Mouse (Mus musculus) adrenal gland (tissue): Measurements from ENCODE around the gene Polr2b.

Experiments
- intact Hi-C: fragments of 180-260 bp; cut with DNase I; formaldehyde crosslinking; loops from one replicate; pipeline ENCODE4 v1.15.1; 2025

The Polr2b gene

DNA sequence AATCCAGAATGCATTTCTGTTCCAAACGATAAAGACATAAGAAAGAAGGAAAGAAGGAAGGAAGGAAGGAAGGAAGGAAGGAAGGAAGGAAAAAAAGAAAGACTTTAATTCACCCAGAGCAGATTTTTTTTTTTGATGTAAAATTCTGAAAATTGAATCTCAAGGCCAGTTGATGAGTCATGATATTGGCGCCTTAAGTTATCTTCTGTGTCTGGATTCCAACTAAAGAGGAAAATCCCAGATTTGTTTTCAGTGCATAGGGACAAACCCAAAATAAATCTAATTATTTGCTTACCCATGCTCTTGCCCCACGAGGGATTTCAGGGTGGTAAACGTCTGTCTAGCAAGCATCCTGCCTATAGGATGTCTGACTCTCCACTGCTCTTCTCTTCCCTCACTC, 51.1 kb downstream of the Polr2b start:
- intact Hi-C loops = no loop called here

DNA sequence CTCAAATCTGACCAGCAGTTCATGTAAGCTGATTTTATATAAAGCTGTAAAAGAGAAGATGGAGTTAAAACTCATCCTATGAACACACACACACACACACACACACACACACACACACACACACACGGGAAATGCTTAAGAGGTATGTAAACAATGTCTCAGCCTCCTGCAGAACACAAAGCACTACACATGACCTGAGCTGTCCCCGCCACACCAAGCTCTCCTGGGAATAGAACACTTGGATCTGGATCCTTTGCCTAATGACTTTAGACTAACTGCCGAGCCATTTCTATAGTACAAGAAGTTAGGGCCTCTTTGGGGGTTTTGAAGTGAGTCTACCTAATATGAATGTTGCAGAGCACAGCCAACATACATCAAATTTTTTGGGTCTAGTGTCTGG, 52.2 kb downstream of the Polr2b start:
- intact Hi-C loops = no loop called here

DNA sequence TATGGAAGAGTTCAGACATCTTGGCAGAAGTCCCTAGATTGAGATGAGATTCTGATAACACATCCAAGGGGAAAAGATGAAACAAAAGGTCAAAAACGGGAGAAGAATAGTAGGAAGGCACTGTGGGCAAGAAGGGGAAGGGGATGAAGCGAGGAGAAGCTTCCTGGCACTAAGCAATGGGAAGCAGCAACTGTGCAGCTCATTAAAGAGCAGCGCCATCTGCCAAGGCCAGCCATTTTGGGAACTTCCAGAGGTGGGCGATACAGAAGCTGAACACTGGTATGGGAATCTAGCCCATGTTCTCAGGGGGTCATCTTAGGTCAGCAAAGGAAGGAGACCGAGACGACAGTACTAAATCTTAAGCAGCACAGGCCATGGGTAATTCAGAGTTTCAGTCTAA, 53.7 kb downstream of the Polr2b start:
- intact Hi-C loops = no loop called here

DNA sequence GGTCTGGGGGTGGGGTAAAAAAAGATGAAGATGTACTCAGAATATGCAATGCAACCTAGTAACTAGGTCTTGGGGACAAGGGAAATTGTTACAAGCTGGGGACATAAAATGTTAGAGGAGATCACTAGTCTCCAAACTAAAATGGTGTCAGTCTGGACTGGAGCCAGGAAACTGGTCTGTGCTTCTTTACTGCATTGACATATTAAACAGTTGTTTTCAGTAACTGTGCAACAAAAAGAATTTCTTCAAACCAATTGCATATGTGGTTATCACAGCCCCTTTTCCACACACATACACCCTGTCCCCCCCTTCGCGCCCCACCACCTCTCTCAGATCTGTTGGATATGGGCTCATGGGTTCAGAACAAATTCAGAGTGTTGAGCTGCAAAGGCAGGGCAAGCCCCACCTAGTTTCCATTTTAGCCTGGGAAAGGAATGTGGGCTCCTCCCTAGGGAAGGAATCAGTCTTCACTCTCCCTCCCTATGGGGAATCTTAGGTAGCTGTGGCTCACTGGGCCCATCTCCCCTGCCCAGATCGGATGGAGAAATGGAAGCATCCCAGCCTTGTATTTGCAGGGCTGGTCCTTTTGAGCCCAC, 54.6 kb downstream of the Polr2b start:
- intact Hi-C loops = no loop called here

DNA sequence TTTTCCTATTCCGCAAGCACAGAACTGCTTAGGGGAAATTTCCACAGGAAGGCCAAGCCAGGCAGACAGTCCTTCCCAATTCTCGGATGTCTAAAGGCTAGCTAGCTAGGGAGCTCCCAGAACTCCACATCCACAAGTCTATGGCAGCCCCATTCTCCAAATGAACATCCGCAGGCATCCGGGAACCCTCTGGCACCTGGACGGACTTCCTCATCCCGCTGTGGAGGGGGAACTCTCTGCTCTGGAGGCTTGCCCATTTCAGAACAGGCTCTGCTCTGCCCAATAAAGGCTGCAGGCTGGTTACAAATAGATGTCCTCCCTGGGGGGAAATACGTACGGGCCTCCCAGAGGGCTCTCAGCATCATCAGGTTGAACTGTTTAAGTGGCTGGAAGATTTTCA, 56.4 kb downstream of the Polr2b start:
- intact Hi-C loops = no loop called here

DNA sequence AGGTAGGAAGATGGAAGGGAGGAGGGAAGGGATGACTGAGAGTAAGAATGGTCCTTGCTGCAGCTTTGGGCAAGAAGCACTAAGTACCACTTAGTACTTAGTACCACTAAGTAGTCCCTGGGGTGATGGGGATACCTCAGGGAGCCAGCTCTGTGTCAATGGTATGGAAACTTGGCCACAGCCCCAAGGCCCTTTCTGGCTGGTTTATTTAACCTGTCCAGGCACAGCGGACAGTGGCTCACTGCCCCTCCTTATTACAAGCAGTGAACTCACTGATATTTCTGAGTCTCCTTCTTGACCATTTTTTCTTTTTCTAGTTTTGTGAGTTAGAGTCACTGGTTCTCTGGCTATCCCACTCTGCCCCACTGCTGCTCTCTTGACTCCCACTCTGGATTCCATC, 57.2 kb downstream of the Polr2b start:
- intact Hi-C loops = no loop called here

DNA sequence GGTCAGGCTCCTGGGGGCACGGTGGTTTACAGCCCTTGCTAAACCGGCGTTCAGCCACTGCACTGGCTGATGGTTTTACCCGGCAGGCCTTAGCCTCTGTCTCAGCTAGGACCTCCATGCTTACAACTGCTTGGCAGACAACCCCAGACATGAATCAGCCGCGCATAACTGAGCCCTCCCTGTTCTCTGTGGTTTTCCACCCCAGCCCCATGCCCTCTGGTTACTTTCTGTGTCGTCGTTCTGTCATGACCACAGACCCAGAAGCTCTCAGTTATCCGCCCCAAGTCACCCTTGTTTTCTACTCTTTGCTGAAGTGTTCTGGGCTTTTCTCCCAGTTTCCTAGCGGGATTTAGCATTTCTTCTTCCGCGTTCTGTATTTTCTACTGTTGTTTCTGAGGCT, 57.7 kb downstream of the Polr2b start:
- intact Hi-C loops = no loop called here

DNA sequence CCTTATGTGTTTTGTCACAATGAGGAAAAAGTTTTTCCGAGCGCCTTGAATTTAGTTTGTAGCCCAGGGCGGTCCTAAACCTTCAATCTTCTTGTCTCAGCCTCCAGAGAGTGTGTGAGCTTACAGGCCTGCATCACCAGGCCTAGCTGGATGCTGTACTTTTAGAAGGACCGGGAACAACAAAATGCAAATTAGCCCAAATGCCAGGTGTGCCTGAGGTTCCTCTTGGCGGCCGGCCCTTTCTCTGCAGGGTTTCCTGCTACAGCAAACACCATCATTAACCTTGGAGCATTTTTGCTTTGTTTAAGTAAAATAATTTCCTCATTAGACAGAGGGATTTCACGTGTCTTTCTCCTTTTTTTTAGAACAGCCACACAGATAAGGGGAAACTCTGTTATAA, 58.2 kb downstream of the Polr2b start:
- intact Hi-C loops = no loop called here

DNA sequence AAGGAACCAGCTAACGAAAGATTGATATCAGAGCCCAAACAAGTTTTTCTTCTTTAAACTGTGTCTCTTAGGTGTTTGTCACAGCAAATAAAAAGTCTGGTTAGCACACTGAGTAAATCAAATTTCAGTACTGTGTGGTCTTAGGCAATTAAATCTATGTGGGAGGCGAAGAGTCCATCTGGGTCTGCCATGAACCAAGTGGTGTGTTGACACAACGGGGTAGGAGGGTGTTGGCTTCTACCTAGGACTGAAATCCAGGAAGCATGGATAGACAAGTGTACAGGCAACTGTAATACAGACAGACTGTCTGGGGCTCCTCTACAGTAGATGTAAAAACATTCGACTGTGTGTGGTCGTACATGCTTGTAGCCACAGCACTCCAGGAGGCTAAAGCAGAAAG, 59.4 kb downstream of the Polr2b start:
- intact Hi-C loops = no loop called here

DNA sequence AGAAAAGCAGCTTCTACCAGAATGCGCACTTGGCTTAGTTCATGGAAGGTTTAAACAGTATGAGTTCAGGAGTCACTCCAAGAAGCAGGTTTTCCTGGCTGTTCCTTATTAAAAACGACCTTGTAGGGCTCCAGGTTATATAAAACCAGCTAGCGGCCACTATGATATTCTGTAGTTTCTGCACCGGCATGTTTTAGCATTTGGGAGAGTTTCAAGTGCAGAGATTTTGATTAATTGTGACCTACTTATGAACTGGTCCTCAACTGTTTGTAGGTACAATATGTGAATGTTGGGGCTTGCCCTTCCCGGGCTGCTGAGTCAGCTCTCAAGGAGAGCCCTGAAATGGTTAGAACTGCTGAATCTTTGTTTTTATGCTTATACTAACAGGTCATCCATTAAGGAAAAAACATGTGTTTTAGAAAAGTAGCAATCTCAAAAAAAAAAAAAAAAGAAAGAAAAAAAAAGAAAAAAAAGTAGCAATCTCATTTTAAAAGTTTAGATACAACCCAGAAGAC, 60.5 kb downstream of the Polr2b start:
- intact Hi-C loops = no loop called here

DNA sequence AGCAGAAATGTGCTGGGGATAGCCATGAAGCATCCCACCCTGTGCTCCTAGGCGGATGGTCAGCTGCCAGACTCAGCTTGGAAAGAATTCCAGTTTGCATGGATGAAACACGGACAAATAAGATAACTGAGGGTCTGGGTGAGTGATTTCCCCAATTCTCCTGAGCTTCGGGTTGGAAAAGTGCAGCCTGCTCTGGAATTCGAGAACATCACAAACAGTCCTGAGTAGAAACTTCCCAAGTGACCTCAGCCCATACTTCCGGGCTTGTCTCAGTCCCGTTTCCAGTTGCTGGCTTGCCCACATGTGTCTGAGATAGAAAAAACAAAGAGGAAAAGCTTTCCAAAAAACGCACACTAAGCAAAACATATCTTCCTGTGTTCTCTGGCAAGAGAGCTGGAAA, 62.3 kb downstream of the Polr2b start:
- intact Hi-C loops = no loop called here

DNA sequence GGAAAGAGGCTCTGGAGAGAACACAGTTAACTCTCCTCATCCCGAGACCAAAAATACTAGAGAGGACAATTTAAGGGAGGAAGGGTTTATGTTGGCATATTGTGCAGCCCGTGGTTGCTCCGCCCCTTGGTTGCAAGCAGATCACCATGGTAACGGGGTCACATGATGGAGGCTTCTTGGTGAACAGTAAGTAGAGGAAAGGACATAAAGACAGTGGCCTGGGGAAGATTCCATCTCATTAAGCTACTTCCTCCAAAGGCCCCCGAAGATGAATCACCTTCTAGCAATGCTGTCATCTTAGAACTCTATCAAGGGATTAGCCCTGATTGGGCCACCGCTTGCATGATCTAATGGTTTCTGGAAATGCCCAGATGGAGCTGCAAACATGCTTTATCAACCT, 62.8 kb downstream of the Polr2b start:
- intact Hi-C loops = no loop called here

DNA sequence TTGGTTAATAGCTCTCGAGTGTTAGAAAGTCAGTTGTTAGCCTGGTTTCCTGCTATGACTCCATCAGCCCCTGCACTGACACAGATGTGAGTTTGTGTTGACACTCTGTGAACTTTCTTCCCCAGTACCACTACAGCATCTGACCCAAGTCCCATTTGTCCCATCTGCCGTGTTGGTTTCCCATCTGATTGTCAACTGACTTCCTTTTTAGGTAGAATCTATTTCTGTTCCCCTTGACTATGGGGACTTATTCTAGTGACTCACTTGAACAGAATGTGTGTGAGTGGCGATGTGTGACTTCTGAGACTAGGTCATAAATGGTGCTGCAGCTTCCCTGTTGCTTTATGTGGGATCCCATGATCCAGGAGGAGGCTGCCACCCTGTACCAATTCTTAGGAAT, 65.0 kb downstream of the Polr2b start:
- intact Hi-C loops = no loop called here

DNA sequence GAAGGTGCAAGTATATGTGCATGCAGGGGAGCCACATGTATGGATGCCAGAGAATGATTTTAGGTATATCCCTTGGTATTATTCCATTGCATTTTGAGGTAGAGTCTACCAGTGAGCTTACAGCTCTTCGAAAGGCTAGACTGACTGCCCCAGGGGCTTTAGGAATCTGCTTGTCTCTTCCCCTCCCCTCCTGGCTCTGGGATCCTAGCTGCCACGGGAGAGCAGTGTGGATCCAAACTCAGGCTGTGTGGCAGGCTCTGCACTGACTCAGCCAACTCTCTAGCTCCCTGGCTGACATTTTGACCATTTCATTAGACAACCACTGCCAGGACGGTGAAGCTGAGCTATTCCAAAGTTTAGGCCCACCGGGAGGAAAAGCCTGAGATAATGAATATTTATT, 65.6 kb downstream of the Polr2b start:
- intact Hi-C loops = no loop called here

DNA sequence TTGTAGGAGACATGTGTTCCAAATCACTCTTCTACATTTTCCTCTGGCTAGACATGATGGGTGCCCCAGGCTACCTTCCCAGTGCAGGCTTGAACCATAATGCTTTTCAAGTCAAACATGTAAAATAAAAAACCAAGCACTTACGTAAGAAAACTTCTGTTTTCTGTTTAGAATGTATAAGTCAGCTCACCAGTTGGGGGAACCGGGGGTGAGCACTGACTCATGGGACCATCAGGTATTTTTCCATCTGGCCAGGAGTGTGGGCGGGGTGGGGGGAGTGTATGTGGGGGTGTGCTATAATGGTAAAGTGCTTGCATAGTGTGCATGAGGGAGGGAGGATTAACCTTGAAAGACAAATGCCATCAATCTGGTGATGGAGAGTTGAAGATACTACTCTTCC, 68.1 kb downstream of the Polr2b start:
- intact Hi-C loops = no loop called here

DNA sequence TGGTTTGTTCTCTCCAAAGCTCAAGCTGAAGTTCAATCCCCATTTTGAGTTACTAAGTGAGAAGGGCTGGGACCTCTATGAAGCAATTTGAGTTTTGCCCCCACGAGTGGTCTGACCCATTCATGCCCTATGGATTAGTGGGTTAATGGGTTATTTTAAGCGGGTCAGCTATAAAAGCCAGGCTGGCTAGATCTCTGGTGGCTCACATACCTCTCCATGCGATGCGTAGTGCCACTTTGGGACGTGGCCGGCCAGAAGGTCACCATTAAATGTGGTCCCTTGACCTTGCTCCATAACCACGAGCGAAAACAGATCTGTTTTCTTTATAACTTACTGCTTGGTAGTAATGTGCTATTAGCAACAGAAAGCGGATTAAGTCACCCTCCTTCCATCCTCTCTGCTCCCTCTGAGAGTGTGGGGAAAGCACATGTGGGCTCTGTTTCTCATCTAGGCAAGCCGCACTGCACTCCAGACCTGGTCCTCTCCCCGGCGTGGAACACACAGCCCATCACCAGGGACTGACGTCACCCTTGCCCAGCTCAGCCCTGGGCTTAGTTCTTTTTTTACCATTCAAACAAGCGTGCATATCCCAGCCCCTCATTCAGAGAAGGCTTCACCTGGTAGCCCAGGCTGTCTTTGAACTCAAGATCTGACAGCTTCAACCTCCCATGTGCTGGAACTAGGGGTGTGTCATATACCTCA, 69.6 kb downstream of the Polr2b start:
- intact Hi-C loops = no loop called here

DNA sequence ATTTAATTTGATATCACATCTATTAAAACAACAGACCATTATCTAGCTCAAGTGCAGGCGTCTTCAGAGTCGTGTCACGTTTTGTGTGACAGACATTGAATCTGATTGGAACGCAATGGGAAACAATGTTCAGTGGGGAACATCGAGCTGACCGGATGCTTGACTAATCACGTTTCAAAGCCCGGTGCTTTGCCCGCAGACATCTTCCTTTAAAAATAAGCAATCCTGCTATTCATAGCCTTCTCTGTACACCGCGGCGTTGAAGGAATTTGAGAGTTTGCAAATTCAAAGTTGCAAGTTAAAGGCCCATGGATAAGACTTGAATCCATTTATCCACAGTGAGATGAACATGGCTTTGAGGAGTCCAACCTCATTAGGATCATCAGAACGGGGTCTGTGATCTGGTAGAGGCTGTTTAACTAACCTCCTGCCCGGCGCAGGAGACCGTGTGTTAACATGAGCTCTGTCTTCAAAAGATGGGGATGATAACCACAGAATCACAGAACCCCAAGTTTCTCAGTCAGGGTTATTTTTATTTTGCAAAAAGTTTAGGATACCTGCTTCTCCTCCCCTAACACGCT, 70.5 kb downstream of the Polr2b start:
- intact Hi-C loops = no loop called here

DNA sequence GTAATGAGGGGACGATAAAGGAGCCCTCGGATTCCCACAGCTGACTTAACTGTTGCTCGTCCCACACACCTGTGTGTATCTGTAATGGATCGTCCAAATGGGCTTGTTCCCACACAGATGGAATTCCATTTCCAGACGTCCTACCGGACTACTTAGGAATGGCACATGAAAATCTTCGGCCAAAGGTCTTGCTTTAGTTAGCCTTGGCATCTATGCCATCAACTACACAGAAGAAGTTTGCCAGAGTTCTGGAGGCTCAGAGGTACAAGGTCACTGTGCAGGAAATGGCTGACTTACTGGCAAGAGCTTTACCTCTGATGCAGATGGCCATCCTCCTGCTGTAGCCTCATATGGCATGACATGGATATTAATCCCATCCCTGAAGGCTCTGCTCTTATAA, 71.3 kb downstream of the Polr2b start:
- intact Hi-C loops = no loop called here

DNA sequence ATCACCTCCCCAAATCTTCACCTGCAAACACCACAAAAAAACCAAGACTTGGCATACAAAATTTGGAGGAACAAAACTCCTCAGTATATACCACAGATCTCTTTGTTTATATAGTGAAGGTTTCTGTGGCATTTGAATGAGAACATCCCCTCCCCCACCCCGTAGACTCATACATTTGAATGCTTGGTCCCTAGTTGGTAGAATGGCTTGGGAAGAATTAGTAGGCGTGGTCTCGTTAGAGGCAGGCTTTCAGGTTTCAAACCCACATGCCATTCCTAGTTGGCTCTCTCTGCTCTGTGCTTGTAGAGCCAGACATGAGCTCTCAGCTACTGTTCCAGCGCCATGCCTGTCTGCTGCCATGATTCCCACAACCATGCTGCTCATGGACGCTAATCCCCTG, 71.7 kb downstream of the Polr2b start:
- intact Hi-C loops = no loop called here

DNA sequence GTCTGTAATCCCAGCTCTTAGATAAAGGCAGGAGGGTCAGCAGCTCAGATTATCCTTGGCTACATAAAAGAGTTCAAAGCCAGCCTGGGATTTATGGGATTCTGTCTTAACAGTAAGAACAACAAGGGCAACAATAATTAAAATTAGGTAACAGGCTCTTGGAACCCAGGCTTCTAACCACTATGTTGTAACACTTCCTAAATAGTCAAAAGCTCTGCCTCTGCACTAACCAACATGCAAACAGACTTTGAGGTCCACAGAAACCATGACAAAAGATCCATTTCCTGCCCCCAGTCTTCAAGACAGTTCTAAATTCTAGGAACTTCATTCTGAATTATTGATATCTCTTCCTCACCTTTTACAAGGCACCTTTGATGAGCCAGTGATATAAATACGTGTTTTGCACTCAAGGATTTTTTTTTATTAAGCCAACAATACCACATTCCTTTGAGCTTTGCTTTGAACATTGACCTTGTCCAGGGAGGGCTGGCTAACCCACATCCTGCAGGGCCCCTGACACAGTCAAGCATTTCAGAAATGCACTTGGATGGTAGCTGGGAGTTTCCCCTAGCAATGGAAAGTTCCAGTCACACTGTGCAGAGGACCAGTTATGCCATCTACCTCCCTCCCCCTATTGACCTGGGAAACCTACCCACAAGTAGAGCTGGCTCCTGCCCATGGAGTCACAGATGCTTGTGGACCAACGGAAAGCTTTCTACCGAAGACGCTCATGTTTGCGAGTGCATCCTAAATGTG, 74.0 kb downstream of the Polr2b start:
- intact Hi-C loops = no loop called here

DNA sequence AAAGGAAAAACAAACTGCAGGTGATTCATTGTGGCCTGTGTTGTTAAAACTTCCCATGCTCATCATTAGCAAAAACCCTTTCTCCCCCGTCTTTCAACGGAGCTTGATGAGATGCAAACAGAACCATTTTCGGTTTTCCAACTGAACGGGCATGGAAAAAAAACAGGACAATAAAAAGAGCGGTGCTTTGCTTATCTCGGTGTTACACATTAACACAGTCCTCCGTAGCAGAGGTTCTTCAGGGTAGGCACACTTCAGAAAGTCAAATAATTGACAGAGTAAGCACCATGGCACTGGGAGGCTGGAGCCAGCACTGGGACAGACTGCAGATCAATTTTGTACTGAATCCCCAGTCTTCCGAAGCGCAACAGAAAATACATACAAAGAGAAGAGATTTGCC, 74.8 kb downstream of the Polr2b start:
- intact Hi-C loops = no loop called here

DNA sequence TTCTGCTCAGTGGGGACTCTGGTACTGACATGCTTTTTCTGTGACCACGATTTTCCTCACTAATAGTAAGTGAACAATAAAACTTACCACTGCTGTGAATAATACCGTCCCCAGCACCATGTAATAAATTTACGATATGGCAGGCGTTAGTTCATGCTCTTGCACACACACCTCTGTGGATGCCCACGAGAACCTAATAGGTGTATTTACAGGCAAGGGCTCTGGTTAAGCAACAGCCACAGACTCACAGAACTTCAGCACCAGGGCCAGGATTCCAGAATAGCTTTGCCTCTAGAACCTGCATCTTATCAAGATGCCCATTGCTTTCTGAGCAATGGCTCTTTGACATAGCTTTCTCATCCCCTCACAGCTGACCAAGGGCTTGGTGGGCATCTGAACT, 75.3 kb downstream of the Polr2b start:
- intact Hi-C loops = no loop called here
